Mouse (Mus musculus) thymus, postnatal 0 days (tissue): ENCODE measurements at regions not wholly inside any gene's neighbourhood (a gene's known extent, or its start where the extent isn't known, plus 50 kb on each side); places are given as distances from the start of the nearest gene placed in this dataset.
A peak's percentile ranks its signal among the peaks of the same experiment; 100 is the strongest.

ENCODE experiments used
- DNase-seq: peaks from one replicate; pipeline ENCODE4 v3.0.0-alpha.2; 2015; ENCODE audit warnings: low spot score

DNA sequence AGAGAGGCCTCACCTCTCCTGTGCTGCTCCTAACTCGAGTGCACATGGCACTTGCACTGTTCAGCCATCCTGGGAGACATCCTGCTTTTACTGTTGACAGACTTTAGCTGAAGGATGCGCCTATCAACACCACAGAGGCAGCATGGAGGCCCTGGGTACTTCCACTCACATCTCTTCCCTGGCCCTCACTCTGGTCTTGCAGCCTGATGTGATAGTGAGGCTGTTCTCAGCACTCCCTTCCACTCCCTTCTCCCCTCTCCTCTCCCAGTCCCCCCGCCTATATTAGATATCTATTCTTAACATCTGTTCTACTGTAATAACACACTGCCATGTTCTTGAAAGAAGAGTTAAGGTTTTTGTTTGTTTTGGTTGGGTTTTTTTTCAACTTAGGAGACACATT lies 50.2 kb upstream of the Bod1 start:
- DNase-seq: no peak

DNA sequence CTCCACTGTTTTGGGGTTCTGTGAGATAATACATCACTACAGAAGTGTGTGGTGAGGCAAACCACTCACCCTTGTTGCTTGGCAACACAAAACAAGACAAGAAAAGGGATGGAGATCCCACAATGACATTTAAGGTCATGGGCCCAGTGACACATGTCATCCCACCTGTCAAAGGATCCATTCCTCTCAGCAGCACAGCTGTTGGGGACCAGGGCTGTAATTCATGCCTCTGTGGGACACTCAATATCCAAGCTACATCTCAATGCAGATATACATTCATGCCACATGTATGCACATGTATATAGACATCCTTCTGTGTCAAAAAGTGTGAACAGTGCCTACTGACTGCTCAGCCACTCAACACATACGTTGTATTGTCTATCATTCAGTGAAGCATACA lies 52.8 kb upstream of the Bod1 start:
- no peak for DNase-seq

DNA sequence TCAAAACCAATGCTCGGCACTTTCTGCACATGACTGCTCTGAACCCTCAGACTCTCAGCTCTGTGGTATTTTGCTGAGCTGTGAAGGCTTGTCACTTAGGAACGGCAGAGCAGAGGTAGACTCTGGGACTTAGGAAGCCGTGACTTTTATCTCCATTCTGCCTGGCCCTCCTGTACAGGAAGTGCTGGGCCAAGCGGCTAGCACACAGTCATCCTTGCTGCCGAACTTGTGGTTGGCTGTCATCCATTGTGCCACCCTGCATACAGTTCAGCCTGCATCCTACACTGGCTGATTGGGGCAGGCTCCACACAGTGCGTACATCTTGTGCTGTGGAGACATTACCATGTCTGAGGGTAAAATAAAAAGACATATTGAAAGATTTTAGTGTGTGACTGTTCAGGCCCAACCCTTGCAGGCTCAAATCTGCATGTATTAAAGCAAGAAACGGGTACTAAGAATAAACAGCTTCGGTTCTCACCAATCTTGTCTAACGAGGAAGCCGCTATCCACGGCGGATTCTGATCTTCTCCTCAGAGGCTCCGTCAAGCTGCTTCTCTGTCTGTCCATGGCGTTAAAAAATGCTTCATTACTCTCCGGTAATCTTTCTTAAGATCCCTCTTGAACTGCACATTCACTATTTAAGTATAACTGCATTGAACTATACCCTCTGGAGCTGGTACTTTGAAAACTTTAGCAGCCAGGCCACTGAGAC lies 54.4 kb upstream of the Bod1 start:
- DNase-seq: peak; percentile 38

DNA sequence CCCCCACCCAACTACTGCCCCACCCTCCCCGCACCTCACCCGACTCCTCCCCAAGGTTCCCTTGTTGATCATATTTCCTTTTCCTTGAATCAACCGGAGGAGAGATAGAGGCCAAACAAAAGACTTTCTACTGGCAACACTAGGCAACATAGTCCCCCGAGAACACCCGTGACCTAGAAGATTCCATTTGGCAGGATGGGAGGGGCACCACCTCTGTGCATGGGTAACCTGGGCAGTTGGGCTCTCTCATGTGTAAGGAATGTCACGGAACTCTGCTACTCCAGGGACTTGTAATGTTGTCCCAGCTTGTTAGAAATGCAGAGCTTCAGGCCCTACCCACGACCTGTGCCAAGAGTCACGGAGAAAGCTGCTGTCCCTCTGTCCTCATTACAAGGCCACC lies 55.6 kb upstream of the Bod1 start:
- no peak for DNase-seq

DNA sequence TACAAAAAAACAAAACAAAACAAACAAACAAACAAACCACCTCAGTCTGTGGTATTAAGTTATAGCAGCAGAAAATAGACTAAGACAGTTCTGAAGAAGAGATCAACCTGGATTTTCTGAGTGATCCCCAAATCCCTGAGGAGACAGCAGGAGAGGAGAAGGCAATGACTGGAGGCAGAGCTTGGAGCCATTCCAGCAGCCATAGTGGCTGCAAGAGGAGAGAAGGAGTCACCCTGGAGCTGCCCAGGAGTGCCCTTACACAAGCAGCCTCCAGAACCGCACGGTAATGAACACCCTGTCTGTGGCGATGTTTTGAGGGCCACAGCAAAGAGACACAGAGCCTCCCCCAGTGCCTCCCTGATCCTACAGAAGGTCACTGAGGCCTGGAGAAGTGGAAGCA lies 58.0 kb upstream of the Bod1 start:
- no peak for DNase-seq

DNA sequence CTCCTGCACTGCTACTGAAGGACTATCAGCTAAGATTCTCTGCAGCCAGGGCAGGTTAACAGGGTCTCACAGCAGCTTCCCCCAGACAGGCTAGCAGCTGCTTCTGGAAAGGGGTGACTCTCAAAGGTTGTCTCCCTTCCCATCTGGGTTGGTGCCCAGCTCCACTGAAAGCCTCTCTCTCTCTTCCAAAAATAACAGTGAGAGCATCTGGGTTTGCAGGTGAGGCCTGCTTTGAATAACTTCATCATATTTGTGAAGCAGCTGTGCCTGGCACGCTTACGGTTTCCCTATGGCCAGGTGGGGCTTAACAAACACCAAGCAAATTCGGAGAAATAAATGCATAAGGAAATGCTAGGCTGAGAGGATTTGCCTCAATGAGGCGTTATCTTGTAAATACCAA lies 58.5 kb upstream of the Bod1 start:
- DNase-seq: peak; percentile 24

DNA sequence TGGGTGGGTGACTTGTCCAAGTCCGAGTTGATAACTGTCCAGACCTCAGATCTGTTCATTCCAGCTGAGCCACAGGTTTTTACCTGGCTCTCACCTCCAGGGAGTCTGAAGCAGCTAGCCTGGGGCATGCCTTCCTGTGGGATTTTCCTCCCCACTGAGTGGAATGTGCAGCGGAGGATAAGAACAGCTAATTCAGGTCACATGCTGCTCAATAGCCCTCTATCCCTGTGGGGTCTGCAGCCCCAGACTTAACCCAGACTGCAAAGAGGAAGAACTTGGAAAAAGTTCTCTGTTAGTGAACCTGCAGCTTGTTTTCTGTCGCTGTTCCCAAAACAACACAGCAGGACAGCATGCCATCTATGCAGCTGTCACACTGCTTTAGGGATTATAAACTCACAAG lies 59.0 kb upstream of the Bod1 start:
- DNase-seq: no peak

DNA sequence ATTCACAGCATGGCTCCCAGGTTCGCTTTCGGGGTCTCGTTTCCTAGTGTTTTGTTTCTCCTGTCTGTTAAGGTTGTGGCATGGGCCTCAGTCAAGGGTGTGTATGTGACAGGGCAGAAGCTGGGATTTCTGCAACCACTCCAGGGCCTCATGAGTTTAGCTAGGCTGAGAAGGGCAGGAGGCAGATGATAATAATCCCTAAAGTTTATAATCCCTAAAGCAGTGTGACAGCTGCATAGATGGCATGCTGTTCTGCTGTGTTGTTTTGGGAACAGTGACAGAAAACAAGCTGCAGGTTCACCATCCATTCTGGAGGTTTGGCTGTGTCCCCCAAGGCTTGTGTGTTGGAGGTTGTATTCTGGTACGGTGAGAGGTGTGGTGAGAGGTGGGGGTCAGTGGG lies 59.8 kb upstream of the Bod1 start:
- no peak for DNase-seq

DNA sequence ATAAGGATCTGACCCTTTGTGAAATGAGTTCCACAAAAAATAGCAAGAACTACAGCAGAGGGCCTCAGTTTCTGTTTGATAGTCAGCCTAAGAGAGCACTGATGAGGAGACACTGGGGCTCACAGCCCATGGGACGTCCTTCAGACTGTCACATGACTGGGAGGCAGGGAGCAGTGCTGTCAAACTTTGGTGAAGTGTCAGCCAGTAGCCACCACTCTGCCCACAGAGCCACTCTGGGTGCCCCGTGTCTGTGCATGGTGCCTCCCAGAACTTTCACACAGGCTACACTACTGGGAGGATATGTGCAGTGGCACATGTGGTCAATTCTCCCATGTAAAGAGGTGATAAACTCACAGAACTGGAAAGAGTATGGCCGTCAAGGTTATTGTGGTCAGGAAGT lies 60.7 kb upstream of the Bod1 start:
- DNase-seq: no peak

DNA sequence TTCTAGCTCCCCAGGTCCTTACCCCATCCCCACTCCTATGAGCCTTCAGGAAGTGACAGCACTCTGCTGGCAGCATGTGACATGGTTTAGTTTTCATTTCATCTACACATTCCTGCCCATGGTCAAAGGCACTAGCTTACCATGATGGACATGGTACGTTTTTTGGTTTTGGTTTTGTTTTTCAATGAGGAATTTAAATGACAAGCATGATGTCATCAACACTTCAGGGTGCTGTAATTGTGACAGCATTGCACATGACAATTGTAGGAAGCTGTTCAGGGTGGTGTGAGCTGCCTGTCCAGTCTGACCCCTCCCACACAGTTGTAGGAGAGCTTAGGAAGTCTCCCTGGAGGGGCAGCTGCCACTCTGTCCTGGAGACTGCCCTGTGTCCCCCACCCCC lies 61.3 kb upstream of the Bod1 start:
- no peak for DNase-seq

DNA sequence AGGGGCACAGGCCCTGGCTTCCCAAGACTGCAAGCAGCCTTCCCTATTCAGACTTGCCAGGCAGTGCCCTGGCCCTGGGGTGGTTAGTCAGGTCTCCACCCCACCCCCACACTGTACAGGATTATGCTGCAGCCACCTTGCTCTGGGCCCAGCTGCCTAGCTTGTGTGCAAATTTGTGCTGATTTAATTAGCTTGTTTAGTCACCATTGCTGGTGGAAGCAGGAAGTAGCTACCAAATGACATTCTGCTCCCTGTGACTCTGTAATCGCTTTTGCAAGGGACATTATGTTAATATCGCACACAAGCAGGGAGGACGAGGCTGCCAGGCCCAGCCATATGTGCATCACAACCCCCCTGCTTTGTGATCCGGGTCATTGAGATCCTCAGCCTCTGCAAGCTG lies 62.4 kb upstream of the Bod1 start:
- no peak for DNase-seq

DNA sequence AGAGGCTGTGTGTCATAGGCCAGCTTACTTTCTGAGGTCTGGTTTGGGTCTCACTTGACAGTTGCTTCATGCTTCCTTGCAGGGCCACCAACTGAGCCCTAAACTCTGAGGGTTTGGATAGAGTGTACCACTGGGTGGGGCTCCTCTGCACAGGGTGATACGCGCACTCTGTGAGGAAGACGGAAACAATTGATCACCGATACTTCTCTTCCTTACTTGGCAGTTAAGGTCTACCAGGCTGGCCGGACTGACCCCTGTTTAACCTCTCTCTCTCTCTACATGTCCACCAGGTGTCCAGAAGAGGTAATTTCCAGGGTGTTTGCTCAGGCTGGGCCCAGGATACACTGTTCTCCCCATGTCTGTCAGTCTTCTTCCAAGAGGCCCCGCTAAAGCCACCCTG lies 63.6 kb upstream of the Bod1 start:
- DNase-seq: no peak

DNA sequence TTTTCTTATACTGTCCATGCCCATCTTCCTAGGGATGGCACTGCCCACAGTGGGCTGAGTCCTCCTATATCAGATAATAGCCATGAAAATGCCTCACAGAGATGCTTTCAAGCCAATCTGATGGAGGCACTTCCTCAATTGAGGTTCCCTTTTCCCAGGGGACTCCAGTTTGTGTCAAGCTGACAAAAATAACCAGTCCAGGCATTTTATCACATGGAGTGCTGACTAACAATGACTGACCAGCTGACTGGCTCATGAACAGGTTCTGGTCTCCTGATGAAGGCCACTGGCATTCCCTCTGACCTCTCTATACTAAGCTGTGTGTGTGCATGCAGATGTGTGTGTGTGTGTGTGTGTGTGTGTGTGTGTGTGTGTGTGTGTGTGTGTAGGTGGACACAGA lies 64.4 kb upstream of the Bod1 start:
- DNase-seq: no peak

DNA sequence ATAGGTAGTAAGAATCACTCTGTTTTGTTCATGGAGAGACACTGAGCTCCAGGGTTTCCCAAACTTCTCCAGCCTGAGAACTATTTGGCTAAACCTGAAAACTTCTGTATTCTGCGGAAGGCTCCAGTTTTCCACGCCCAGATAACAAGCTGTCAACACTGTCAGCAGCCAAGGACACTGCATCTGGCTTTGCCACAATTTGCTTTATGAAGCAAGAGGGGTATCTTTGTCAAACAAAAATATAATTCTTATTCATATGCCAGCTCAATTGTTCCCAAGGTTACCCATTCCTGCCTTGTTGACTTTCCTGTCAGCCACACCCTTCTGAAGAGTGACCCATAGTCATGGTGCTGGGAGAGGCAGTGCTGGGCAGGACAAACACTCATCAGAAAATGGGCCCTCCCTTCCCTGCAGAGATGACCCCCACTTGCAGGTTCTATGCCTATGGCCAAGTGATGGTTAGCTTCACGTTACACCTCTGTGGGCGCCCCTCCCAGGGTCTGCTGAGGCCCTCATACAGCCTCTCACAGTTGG lies 64.9 kb upstream of the Bod1 start:
- no peak for DNase-seq

DNA sequence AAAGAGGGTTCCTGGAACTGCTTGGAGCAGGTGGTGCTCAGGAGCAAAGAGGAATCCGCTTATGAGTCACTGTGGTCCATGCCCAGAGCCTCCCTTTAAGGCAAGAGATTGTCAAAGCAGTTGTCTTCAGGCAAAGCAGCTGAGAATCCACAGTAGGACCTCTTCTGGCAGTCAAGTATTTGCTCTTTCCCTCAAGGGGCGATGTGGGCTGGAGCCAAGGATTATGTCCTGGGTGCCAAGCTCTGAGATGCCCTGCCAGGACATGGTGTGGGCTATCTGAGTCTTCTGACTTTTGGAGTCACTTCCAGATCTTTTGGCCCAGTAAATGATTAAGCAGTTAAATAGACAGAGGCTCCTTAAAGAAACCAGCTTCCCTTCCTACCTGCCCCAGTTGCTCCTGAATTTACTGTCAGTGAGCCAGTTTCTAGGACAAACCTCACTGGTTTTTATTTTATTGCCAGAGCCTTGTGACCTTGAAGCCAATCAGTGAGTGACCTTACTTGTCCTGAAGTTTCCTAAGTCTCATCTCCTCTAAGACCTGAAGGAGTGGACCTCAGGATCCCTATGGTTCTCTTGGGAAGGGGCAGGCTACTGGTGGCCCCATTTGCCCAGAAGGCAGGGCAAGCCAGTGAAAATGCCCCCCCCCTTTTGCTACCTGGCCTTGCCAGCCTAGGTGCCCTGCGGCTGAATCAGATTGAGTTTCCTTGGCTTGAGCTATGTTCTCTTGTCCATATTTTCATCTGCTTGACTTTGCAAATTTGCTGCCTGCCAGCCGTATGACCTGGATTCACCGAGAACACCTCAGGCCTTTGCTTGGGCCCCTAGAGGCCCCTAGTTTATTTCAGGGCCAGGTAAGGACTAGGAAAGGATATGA lies 66.7 kb upstream of the Bod1 start:
- DNase-seq: no peak

DNA sequence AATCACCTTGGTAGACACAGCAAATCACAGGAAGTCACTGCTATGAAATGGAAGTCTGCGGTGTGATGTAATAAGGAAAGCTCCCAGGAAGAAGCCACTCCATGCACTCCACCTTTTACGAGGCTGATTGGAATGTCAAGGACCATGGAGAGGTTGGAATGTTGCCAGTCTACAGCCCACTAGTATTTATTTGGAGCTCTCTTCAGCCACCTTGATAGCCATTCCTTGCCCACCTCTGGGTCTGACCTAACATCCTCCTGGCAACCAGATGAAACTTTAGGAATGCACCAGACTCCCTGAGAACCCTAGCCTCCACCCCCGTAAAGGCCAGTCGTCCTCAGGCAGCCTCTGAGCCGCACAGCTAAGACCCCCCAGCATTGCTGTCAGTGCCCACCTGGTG lies 68.7 kb upstream of the Bod1 start:
- no peak for DNase-seq

DNA sequence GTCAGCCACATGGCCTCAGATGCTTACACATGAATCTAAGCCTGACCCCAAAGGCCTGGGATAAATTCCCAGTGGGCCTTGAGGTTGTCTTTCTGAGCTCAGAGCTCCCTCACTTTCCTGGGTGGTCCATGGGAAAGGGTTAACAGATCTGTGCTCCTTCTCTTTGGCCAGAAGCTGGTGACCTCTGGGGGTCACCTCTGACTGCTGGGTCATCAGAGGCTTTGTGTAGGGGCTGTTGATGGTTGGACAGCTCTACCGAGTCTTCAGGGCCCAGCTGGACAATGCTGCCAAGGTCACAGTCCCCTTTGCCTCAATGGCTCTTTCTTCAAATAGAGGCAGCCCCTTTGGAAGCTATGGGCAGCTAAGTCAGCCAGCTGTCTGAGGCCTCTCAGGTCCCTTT lies 70.5 kb upstream of the Bod1 start:
- DNase-seq: no peak

DNA sequence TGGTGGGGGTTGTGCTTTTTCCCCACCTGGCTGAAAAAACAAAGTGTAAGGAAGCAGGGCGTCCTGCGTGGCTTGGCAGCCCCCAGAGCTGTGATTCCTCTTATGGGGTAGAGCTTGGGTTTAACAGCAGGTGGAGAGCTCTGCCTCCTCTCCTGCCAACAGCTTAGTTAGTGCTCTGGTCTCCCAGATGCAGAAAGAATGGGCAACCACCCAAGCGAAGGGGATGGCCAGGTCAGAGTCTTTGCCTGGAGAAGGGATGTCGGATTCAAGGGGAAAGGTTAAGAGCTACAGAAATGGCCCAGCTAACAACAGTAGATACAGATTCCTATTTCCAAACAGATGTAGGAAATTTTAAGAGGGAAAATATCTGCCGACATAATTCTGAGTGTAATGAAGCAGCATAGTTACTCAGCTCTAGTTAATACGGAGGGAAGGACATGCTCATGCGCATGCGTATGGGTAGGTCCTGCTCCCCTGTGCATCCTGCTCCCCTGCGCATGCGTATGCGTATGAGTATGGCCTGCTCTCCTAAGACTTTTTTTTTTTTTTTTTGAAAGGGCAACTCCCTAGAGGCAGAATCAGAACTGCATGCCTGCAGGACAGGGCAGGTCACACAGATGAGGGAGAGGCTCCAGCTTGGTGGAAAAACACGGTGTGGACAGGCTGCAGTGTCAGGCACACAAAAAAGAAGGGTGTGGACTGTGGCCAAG lies 72.5 kb upstream of the Bod1 start:
- DNase-seq: no peak

DNA sequence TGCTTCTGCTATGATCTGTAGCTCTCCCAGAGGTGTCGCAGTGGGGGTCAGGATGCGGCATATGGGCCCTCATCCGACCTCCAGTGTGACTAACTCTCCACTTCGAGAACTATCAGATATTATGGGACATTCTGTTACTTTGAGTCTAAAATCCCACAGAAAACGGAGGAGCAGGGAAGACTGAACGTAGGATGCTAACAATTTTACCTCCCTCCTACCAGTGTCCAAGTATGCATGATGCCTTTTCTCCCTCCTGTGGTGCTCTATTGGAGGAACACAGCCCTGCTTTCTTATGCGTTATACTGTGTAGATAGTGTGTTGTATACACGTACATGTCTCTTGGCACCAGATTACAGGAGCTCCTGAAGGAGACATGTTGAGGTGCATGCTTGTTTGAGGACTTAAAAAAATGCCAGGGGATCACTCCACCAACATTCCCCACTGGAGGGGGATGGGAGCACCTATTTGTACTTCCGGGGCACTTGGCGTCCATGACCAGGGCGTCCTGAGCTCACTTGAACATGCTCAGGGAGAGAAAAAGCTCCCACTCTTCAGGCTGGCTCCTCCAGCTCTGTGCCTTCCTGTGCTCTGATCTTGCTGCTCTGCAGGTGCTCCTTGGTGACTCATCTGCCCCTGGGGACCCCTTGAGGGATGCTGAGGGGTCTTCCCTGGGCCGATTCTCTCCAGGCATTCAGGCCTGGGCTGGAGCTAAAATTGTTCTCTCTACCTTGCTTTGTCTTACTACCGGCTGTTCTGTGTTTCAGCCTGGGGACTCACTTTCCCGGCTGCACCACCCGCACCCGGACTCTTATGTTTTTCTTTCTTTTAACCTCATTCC lies 73.6 kb upstream of the Bod1 start:
- DNase-seq: no peak

DNA sequence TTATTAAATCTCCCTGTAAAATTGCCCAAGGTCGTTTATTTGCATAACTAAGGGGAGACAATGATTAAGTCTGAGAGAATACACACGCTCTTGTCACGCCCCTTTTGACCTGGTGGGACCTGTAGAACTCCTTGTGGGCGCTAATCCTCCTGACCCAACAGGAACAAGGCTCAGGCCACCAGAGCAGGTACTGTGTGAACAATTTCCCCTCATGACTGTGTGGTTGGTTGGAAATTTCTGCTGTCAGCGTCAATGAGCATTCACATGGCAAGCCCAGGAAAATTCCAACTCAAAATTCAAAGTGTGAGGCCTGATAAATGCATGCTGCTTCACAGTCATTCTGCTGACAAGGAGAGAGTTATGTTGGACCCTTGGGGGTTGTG lies 74.2 kb upstream of the Bod1 start:
- DNase-seq: no peak

DNA sequence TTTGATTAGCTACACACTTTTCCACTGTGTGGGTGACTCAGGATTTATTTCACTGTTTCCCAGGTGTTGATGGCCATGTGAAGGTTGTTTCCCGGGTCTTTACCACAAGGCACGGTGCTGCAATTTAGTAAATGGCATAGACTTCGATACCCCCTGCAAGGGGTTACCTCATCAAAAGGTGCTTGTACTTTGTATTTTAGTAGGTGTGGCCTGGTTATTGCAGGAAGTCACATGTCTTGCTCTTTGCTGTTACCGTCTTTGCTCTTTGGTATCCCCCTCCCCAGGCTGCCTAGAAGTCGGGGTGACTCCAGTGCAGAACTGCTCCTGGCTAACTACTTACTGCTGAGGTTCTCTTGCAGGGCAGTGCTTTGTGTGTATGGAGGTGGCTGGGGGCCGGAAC lies 74.8 kb upstream of the Bod1 start:
- peak; percentile 52 for DNase-seq
